Mouse (Mus musculus) regulatory T cell (primary cell): ENCODE data around the gene Lect2.

ENCODE experiments used
- in situ Hi-C: fragments of 300-600 bp; cut with MboI, MseI; formaldehyde crosslinking; loops from one replicate; pipeline ENCODE4 v1.15.1; 2025; ENCODE audit warnings: high pct_unique_total_duplicates

Gene Lect2

DNA sequence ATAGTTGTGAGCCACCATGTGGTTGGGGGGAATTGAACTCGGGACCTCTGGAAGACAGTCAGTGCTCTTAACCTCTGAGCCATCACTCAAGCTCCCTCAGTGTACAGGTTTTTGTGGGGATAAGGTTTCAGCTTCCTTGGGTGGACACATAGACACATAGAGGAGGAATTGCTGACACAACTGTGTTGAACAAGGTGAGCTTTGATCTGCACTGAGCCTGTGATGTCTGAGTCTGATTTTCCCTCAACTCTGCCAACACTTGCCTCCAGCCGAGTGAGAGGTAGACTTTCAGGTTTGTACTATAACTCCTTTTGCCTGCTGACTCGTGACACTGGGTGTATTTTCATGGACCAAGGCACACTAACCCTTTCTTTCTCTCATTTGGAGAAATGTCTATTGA, 8.4 kb upstream of the Lect2 start:
- in situ Hi-C loops: no loop called here

DNA sequence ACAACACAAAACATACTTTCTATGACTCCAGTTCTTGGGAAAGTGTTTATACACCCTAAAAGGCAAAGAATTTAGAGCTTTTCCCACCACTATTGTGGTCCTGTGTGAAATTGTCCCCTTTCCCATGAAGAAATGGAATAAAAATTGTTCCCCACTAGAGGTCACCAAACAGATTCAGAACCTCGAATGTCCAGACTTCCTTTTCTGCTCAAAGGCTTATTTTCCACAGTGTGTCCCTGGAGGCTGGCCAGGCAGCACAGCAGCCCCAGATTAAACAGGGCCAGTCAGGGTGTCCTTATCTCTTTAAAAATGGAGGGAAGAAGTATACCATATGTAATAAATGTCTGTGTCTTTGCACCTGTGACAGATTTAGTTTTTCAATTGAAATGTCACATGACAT, 7.7 kb upstream of the Lect2 start:
- in situ Hi-C loops: no loop called here

DNA sequence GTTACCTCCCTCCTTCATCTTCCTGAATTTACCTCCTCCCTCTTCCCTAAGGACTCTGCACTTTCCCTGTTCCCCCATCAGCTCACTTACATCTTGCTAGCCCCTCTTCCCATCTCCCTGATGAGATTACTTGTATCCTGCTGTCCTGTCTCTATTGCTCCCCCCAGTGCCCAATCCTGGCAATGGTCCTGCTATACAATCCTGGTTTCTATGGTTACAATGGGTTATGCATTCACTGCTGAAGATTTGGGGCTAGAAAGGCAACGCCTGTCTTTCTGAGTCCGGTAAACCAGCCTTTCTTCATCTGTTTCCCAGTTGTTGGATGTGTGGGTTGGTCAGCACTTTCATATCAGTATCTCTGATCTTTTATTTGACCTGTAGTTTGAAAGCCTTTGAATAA, 6.1 kb upstream of the Lect2 start:
- in situ Hi-C loops: loop anchor here (5.0 kb wide), 1 partner anchor 82 kb away; no protein-coding TSS in a partner anchor

DNA sequence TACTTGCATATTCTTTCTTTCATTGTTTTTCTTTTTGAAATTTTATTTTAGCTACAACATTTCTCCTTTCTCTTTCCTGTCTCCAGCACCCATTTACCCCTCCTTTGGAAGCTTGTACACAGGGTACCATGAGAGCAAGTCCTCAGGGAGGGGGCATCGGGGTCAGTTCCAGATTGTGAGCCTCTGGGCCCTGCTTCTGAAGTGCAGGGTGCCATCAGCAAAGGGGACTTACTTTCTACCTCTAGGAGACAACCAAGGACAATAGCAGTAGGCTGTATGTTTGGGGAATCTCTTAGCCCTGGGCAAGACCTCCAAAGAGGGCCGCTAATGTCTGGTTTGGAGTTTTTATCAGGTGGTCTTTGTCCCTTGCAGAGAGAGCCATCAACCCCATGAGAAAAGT, 5.6 kb upstream of the Lect2 start:
- in situ Hi-C loops: loop anchor here (5.0 kb wide), 1 partner anchor 82 kb away; no protein-coding TSS in a partner anchor

DNA sequence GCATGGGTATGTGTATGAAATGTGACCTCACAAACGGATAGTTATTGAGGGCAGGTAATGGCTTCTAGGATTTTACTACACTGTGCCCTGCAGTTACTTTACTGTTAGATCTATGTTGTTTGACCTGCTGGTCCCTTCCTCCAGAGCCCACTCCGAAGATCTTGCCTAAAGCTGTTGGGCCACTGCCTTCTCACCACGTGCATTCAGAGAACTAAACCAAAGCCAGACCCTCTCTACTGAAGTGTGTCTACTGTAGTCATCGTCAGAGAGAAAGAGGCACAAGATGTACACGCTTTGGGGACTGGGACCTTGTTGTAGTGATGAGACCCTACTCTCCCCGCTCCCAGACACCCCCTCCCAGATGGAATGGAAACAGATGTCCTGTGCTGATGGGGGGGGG, 3.4 kb upstream of the Lect2 start:
- in situ Hi-C loops: loop anchor here (5.0 kb wide), 1 partner anchor 79 kb away; no protein-coding TSS in a partner anchor

DNA sequence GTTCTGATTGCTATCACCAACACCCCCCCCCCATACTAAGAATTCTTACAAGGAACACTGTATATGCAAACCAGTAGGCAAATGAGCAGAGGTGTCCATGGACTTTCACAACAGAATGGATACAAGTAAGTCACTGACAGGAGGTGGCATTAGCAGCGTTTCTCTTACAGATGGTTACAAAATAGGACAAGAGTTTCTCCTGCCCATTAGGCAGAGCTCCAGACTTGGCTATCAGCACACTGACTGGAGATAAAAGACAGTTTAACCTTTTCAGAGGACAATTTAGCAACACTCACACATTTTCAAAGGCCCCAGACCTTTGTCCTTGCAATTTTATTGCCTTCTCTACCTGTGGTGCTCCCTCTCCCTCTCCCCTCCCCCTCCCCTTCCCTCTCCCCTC, 2.3 kb upstream of the Lect2 start:
- in situ Hi-C loops: loop anchor here (5.0 kb wide), 1 partner anchor 78 kb away; no protein-coding TSS in a partner anchor

DNA sequence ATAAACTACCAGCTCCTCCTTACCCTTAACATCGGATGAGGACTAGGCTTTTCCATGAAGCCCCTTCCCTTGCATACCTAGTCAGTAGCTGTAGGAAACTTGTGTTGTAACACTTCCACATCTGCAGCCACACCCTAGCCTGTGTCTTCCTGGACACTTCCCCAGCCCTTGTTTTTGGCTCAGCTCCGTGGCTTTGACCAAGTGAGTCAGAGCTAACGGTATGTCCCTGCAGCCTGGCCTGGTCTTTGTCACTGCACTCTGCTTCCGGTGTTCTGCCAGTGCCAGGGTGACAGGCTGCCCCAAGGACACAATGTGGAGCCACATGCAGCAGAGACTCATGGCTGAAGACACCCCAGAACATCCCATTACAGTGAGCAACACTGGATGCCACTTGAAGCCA, 1.1 kb upstream of the Lect2 start:
- in situ Hi-C loops: no loop called here

DNA sequence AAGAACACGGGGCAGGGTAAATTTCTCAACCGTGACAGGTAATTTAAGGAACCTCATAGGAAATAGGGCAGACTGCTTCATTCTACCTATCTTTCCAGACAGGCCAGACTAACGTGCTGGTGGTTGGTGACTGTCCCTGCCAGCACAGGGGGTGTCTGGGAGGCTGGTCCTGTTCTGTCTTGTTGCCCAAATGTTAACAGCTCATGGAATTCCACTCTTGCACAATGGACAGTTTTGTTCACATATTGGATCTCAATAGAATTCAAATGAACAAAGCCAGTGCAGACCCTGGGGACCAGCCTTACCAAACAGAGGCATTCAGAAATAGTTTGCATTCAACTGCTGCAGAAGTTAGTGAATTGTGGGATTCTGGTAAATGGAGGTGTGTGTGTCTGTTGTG, 3.3 kb downstream of the Lect2 start:
- in situ Hi-C loops: no loop called here

DNA sequence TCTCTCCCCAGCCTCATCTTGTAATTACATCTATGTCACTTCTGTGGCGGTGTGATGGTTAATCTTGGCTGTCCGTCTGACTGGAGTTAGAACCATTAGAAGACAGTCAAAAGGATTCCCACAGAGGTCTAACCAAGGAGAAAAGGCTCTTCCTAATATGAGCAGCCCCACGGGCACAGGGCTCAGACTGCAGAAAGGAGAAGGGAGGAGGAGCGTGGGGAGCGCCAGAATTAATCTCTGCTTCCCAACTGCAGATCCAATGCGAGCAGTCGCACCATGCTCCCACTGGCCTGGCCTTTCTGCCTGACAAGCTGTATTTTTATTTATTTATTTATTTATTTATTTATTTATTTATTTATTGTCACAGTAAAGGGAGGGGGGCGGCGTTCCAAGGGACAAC, 4.5 kb downstream of the Lect2 start:
- in situ Hi-C loops: no loop called here

DNA sequence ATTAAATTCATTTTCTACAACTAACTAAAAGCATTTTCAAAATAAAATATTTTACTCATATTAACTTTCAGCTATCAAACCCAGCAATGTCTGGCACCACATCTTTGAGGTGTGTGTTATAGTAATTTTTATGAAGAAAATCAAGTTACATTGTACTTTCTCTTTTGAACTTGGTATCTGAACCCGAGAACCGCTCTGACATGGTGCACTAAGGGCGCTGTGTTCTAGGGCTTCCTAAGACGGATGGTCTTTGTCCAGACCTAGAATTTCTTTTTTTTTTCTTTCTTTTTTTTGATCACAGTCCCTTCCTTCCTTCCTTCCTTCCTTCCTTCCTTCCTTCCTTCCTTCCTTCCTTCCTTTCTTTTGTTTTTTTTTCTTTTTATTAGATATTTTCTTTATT, 8.5 kb downstream of the Lect2 start:
- in situ Hi-C loops: no loop called here

DNA sequence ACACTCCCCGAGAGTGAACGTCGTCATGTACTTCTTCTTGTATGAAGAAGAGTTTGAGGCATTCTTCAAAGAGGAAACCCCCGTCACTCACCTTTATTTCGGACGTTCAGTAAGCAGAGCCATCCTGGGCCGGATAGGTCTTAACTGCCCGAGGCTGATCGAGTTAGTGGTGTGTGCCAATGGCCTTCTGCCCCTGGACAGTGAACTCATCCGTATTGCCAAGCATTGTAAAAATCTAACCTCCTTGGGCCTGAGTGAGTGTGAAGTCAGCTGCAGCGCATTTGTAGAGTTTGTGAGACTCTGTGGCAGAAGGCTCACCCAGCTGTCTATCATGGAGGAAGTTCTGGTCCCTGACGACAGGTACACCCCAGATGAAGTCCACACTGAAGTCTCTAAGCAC, 11.3 kb downstream of the Lect2 start:
- in situ Hi-C loops: no loop called here

DNA sequence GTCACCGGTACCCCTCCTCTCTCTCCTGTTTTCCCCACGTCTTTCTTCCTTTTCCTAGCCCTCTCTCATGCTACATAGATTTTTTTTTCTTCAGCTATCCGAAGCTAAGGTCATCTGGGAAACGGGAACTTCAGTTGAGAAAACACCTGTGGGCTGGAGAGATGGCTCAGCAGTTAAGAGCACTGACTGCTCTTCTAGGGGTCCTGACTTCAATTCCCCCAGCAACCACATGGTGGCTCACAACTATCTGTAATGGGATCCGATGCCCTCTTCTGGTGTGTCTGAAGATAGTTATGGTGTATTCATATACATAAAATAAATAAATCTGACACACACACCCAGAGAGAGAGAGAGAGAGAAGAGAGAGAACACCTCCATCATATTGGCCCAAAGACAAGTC, 12.7 kb downstream of the Lect2 start:
- in situ Hi-C loops: no loop called here

DNA sequence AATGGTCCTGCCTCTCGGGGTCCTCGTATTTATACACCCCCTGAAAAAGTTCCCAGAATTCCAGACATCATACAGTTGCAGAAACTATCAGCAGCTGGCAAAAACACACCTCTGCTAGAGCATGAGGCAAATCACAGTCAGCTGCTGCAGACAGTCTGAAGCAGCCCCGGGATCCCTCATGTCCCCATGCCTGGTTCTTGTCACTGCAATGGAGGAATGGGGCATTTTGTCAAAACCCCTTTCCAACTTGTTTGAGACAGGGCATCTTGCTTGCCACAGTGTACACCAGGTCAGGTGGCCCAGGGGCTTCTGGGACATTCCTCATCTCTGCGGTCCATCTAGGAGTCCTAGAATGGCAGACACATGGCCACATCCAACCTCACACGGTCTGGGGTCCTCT, 13.4 kb downstream of the Lect2 start:
- in situ Hi-C loops: no loop called here

DNA sequence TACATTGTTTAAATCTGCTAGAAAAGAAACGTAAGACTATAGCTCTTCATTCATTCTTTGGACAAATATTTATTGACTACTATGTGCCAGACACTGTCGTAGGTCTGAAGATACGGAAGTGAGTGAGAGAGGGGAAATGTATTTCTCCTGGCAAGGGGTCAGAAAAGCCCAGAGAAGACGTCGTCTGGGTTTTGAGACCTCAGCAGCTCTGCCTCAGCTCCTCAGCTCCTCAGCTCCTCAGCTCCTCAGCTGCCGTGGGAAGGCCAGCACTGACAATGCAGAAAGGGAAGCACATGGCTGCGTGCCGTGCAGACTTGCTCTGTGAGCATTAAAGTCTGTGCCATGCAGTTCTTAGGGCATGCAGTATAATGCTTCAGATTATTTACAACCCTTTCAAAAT, 18.6 kb downstream of the Lect2 start:
- in situ Hi-C loops: no loop called here

DNA sequence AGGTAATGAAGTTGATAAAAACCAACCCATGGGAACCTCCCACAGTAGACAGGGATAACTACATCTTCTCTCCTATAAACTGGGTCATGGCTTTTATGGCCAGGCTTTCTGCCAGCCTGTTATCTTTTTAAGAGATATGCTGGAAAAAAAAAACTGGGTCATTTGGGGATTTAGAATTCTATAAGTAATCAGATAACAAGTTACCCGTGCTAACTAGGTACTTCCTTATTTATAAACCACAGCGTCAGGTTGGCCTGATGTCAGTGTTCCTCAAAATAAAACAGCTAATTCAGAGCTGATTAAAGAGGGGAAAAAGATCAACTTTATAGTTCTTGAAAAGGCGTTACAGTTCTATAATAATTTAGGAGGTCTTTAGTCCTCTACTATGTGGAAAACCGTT, 19.3 kb downstream of the Lect2 start:
- in situ Hi-C loops: no loop called here

DNA sequence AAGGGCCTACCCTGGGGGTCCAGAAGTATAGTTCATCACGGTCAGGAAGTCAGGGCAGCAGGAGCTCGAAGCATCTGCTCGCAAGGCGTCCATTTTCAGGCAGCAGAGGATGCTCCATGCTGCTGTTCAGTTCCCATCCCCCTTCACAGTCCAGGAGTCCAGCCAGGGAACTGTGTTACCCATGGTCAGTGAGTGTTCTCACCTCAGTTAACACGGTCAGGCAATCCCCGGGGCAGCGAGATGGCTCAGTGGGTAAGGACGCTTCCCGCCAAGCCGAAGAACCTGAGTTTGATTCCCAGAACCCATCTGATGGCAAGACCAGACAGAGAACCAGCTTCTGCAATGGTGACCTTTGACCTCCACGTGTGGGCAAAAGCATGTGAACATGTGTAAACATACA, 20.0 kb downstream of the Lect2 start:
- in situ Hi-C loops: no loop called here

DNA sequence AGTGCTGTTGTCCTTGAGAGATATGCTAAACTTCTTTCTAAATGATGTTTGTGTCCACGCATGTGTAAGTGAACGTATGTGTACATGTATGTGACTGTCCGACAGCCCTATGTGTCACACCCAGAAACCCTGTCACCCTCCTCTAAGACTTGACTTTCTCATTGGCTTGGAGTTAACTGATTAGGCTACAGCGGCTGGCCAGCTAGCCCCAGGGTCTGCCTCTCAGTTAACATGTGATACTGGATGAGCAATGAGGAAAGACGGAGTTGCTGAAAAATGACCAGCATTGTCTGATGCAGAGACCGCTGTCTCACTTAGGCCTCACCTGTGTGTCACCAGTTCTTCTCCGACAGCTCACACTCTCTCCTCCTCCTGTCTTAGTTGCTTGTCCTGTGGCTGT, 20.5 kb downstream of the Lect2 start:
- in situ Hi-C loops: no loop called here

DNA sequence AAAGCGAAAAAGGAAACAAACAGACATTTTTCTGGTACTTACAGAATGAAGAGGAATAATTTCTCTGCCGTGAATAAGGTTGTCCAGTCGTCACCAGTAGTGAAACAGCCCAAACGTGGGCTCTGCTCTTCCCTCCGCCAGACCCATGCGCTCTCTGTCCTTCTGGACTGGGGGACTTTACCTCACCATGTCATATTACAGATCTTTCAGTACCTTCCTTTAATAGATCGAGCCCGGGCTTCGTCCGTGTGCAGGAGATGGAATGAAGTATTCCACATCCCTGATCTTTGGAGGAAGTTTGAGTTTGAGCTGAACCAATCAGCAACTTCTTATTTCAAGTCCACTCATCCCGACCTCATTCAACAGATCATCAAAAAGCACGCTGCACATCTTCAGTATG, 21.4 kb downstream of the Lect2 start:
- in situ Hi-C loops: no loop called here

DNA sequence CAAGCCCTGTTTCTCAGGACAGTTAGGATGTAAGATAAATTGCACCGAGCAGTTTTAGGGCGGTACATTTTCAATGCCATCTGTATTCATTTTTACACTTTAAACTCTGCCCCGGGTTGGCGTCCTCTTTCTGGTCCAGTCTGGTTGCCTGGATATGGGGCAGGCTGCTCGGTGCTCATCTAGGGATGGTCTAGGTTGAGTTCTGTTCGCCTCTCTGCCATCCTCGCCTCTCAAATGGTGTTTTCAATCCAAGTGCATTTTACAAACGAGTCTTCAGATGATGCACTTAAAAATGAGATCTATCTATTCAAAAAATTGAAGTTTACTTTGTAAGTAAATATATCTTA, 25.5 kb downstream of the Lect2 start:
- in situ Hi-C loops: loop anchor here (5.0 kb wide), 1 partner anchor 45 kb away; no protein-coding TSS in a partner anchor

DNA sequence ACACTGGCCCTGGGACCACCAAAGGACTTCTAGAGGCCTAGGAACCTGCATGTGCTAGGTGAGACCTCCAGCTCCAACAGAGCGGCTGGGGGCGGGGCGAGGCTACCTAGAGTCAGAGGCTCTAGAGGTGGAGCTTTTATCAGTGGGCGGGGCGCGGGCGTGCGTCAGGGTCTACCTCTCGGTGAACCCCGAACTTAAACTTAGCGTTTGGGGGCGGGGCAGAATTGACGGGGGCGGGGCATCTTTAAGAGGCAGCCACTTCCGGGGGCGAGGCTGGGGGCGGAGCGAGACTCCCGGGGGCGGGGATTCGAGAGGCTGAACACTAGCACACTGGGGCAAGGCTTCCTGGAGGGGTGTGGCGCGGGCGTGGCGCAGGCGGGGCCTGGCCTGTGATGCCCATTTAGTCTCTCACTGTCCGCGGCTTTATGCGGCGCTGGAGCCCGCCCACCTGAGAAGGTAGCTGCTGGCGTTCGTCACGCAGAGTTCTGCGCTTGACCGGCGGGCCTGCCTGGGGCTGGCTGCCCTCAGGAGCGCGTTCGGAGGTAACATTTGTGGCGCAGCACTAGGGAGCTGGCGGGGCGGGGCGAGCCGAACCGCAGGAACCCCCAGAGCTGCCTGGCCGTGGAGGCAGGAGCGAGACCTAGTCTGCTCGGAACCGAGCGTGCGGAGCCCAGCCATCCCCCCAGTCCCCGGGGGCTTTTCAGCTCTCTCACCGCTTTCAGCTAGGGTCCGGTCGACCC, 26.1 kb downstream of the Lect2 start, which contains the start of gene Fbxl21:
Fbxl21 (plus strand) TSS at position 392 of the 740 bp plus-strand sequence.
- in situ Hi-C loops: loop anchor here (5.0 kb wide), 1 partner anchor 45 kb away; no protein-coding TSS in a partner anchor

DNA sequence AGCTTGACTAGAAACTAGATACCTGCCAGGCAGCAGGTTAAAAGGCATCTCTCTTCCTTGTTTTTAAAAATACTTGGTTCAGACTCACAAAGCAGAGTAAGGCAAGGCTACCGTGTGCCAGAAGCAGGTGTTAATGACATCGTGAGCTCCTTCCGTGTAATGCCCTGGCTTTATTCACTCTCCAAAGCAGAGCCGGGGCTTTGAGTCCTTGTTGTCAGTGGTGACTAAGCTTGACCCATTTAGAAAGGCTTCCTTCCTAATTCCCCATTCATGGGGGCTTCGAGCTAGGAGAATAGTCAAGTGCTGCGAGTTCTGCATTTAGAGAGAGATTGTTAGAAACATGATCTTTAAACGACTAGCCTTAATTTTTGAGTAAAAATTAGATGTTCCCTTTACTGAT, 31.5 kb downstream of the Lect2 start:
- in situ Hi-C loops: no loop called here

DNA sequence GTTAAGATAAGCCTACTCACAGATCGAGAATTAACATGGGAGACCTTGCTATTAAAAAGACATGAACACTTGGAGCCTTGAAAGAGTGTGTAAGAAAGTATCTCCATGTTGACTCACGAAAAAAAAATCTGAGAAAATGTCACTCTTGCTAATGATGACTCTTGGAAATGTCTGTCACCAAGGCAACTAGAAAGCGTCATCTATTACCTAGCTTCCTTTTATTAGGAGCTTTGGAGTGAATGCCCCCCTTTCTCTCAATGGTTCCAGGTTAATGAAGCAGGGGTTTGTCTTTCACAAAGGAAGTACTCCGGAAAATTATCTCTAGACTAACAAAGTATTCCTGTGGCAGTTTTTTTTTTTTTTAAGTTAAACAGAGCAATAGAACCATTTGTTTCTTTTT, 32.0 kb downstream of the Lect2 start:
- in situ Hi-C loops: no loop called here

DNA sequence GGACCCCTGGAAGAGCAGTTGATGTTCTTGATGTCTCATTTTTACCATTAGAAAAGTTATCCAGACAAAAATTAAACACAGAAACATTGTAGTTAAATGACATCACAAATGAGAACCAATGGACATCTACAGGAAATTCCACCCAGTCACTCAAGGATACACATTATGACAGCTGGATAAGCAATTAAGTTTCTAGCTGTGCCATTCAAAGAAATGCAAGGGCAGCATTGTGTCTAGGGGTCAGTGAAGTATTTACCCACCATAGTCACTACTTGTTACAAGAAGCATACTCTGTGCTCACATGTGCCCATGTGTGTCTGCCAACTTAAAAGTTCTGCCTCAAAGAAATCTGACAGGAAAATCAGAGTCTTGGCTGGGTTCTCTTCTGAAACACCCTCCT, 34.7 kb downstream of the Lect2 start:
- in situ Hi-C loops: no loop called here

DNA sequence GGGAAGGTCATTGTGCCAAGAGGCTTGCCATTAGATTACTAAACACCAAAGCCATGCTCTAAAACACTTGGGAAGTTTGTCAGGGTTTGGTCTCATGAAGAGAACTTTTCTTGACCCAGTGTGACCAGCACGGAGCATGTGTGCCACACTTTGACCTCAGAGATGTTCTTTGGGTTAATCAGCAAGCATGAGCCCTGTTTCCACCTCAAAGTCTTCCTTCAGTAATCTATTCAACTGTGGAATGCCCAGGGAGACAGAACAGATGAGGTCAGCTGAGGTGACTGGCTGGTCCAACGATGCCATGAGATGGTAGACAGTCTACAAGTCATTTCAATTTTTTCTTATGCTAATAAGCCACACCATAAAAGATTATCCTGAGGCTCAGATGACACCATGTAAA, 38.5 kb downstream of the Lect2 start:
- in situ Hi-C loops: no loop called here
